Mouse (Mus musculus) intestine, postnatal 0 days (tissue): ENCODE results near the gene Foxl1. TPM values are rescaled to one million over a fixed set of nuclear protein-coding genes. Genes with fewer than 3 reads are reported as not detected.

Experiments used
- ATAC-seq: fragments of 200-750 bp; cut with Nextera tagmentation; 2 replicates; pipeline ENCODE4 v1.8.0; 2017; ENCODE audit warnings: mild to moderate bottlenecking, moderate TSS enrichment, moderate library complexity
- H3K27ac ChIP-seq: fragments of 300-500 bp; sonication (generic); 2 replicates; pipeline ENCODE4 v1.5.1; 2014; ENCODE audit warnings: mild to moderate bottlenecking, low read depth, low read length, moderate library complexity
- H3K27me3 ChIP-seq: fragments of 300-500 bp; sonication (generic); replicated peaks from 2 replicates; pipeline ENCODE4 v1.6.1; 2014; ENCODE audit warnings: low read length, mixed read lengths; ENCODE audit not compliant: control insufficient read depth, insufficient read depth
- H3K36me3 ChIP-seq: fragments of 300-500 bp; sonication (generic); 2 replicates; pipeline ENCODE4 v1.6.1; 2014; ENCODE audit warnings: mild to moderate bottlenecking, moderate library complexity; ENCODE audit not compliant: control insufficient read depth, insufficient read depth
- H3K4me1 ChIP-seq: fragments of 300-500 bp; sonication (generic); replicated peaks from 2 replicates; pipeline ENCODE4 v1.6.1; 2014; ENCODE audit warnings: antibody characterized with exemption, low read length, mixed read lengths; ENCODE audit not compliant: control insufficient read depth, insufficient read depth
- H3K4me2 ChIP-seq: fragments of 300-500 bp; sonication (generic); replicated peaks from 2 replicates; pipeline ENCODE4 v1.6.1; 2014; ENCODE audit warnings: low read depth, mild to moderate bottlenecking, moderate library complexity
- H3K4me3 ChIP-seq: fragments of 300-500 bp; sonication (generic); 2 replicates; pipeline ENCODE4 v1.5.1; 2014; ENCODE audit warnings: low read depth, low read length
- H3K9ac ChIP-seq: fragments of 300-500 bp; sonication (generic); 2 replicates; pipeline ENCODE4 v1.6.1; 2014; ENCODE audit warnings: mild to moderate bottlenecking, low read depth, low read length
- H3K9me3 ChIP-seq: fragments of 300-500 bp; sonication (generic); 2 replicates; pipeline ENCODE4 v1.6.1; 2016; ENCODE audit warnings: mixed run types; ENCODE audit not compliant: control insufficient read depth
- CTCF ChIP-seq: sonication (generic); IDR thresholded peaks from 2 replicates; pipeline ENCODE4 v1.5.1; 2016; ENCODE audit warnings: low read depth, mild to moderate bottlenecking, control low read depth, antibody characterized with exemption, moderate library complexity
- WGBS: fragments of 180-500 bp; shearing (Covaris S2); extraction: QIAGEN DNeasy Blood & Tissue Kit; methylation state at CpG from one replicate; pipeline ENCODE4 v1.1.7; 2014; 5-methylcytosine and 5-hydroxymethylcytosine counted together
- polyA plus RNA-seq: library from polyadenylated mRNA; unstranded; fragments of >200 nt; fragmentation: Nextera tagmentation; extraction: Ambion mirVana; gene quantifications from 2 replicates; pipeline ENCODE4 v1.2.1, GENCODE M21; 2015

The Foxl1 gene
- polyA plus RNA-seq, 1 experiment from 2014 or later = 2.8 TPM

DNA sequence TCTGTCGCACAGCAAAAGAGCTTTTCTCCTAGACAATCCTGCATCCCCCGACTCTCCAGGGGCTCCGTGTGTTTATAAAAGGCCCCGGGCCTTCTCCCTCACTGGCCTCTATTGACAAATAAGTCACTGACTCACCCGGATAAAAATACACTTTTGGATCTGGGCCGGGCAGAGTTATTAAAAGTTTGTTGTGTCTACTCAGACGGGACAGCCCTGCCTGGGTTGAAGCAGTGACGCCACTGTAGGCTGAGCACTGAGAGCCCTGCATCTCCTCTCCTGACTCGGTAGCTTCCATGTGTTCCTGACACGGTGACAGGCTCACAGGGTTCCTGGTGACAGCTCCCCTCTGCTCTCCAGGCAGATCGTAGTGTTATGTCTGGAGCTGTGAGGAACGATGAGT is 24.7 kb downstream of the Foxl1 start:
- 48% methylated on average over 12 of the region's 12 CpGs for WGBS
- ATAC-seq = no peak
- no peaks in the 10 kb centered on the region for H3K36me3 ChIP-seq
- H3K27me3 ChIP-seq = no peaks in the 10 kb centered on the region
- no peaks in the 10 kb centered on the region for H3K4me1 ChIP-seq
- no peak for TF ChIP-seq CTCF
- no peak overlapping the region for H3K9ac ChIP-seq
- H3K9me3 ChIP-seq = no peaks in the 10 kb centered on the region
- H3K27ac ChIP-seq = no peak overlapping the region
- no peak overlapping the region for H3K4me3 ChIP-seq
- H3K4me2 ChIP-seq = no peak overlapping the region

DNA sequence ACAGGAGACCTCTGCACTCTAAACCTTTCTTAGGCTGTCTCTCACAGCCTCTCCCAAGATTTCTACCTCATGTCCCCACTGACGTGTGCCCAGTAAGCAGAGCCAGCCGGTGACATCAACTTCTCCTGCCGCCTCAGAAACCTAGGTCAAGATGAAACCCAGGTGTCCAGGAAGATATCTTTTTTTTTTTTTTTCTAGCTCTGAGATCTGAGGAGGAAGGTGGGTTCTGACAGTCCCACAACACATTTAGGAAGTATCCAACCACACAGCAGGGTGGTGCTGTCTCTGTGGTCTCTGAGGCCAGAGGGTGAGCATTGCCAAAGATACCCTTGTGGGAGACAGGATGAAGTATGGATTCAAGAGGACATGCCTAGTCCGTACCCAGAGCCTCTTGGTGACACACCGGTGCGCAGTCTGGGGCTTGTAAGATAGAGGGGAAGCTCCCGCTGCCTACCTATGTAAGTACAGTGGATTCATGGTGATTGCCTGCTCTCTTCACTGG is 29.3 kb downstream of the Foxl1 start:
- 86% methylated on average over 7 of the region's 7 CpGs for WGBS
- H3K4me3 ChIP-seq = no peak overlapping the region
- no peaks in the 10 kb centered on the region for H3K36me3 ChIP-seq
- H3K4me1 ChIP-seq = no peaks in the 10 kb centered on the region
- H3K27ac ChIP-seq = no peak overlapping the region
- no peak for ATAC-seq
- no peak for TF ChIP-seq CTCF
- no peaks in the 10 kb centered on the region for H3K27me3 ChIP-seq
- H3K4me2 ChIP-seq = no peak overlapping the region
- no peak overlapping the region for H3K9ac ChIP-seq
- no peaks in the 10 kb centered on the region for H3K9me3 ChIP-seq

DNA sequence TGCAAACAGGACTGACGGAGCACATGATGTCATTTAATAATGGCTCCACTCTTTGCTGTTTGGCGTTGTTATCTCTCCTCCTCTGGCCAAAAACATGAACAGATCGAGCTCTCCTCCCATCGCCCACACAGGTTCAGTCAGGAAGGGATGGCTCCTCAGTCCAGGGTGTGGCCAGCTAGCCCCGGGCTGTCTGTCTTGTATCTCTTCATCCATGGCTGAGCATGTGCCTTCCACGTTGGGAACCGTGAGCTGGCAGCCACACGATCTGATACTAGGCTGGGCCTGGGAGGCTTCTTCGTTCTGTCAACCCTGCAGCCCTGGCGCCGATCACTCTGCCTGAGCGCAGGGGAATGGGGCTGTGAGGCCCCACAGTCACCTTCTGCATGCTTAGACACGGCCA is 31.1 kb downstream of the Foxl1 start:
- no peak overlapping the region for H3K4me2 ChIP-seq
- no peaks in the 10 kb centered on the region for H3K4me1 ChIP-seq
- no peak for TF ChIP-seq CTCF
- H3K9me3 ChIP-seq = no peaks in the 10 kb centered on the region
- no peaks in the 10 kb centered on the region for H3K27me3 ChIP-seq
- H3K36me3 ChIP-seq = no peaks in the 10 kb centered on the region
- no peak for ATAC-seq
- WGBS = 65% methylated on average over 13 of the region's 13 CpGs
- no peak overlapping the region for H3K4me3 ChIP-seq
- H3K27ac ChIP-seq = no peak overlapping the region
- no peak overlapping the region for H3K9ac ChIP-seq

DNA sequence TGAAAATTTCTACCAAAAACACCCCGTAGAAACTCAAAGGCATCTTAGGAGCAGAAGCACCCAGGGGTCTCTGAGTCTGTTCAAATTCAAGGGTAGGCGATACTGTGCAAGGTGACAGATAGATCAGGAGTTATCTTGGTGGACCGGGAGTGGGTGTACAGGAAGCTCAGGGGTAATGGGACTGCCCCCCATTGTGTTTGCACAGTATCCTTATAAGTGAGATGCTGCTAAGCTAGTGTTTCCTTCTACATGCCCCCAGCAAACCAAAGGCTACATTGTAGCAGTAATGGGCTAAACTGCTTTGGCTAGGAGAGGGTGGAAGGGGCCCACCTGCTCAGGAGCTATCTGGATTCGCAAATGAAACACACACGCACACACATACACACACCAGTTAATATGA is 33.7 kb downstream of the Foxl1 start:
- Histone ChIP-seq H3K4me1 (no peaks in the 10 kb centered on the region), H3K27ac (no peak overlapping the region), H3K36me3 (no peaks in the 10 kb centered on the region), H3K4me2 (no peak overlapping the region), H3K4me3 (no peak overlapping the region), H3K27me3 (no peaks in the 10 kb centered on the region), H3K9me3 (no peaks in the 10 kb centered on the region), H3K9ac (no peak overlapping the region)
- WGBS = 88% methylated on average over 5 of the region's 5 CpGs
- no peak for ATAC-seq
- no peak for TF ChIP-seq CTCF

DNA sequence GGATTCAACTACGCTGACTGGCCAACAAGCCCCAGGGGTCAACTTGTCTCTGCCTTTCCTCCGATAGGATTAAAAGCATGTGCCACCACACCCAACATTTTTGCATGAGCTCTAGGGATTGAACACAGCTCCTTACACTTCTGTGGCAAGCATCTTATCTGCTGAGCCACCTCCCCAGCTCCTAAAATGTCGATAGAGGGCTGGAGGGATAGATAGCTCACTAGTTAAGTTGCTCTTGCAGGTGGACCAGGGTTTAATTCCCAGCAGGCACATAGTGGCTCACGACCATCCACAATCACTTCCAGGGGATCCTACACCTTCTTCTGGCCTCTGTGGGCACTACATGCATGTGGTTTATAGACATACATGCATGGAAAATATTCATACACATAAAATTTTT is 34.7 kb downstream of the Foxl1 start:
- H3K27ac ChIP-seq = no peak overlapping the region
- H3K4me1 ChIP-seq = no peaks in the 10 kb centered on the region
- no peak overlapping the region for H3K4me2 ChIP-seq
- 59% methylated on average over 4 of the region's 4 CpGs for WGBS
- no peak overlapping the region for H3K9ac ChIP-seq
- no peaks in the 10 kb centered on the region for H3K36me3 ChIP-seq
- no peak overlapping the region for H3K4me3 ChIP-seq
- H3K9me3 ChIP-seq = no peaks in the 10 kb centered on the region
- ATAC-seq = no peak
- H3K27me3 ChIP-seq = no peaks in the 10 kb centered on the region
- TF ChIP-seq CTCF = no peak

DNA sequence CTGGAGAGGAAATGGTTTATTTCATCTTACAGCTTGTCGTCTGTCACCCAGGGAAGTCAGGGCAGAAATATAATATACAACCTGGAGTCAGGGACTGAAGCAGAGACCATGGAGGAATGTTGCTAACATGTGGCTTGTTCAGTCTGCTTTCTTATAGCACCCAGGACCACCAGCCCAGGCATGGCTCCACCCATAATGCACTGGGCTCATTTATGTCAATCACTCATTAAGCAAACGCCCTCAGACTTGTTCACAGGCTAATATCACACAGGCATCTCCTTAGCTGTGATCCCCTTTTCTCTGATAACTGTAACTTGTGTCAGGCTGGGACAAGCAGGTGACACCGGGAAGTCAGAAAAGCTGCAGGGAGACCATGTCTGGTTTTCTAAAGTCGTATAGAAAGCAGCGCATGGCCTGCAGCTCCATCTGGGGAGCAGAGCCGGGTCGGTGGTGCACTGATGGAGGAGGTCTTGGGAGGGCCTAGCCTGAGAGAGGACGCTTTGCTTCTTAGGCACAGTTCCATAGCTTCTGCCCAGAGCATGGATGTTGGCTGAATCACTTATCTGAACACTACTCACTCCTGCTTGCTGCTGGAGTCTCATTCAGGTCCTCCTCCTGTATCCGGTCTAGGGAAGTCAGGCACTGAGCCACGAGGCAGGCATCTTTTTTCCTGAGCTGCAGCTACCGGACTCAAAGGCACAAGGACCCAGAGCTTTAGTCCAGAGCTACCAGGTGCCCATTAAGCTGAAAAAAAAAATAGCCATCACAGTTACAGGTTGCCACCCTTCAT is 35.4 kb downstream of the Foxl1 start:
- no peaks in the 10 kb centered on the region for H3K9me3 ChIP-seq
- H3K4me3 ChIP-seq = no peak overlapping the region
- H3K36me3 ChIP-seq = no peaks in the 10 kb centered on the region
- no peak for TF ChIP-seq CTCF
- ATAC-seq = no peak
- no peaks in the 10 kb centered on the region for H3K27me3 ChIP-seq
- 74% methylated on average over 11 of the region's 11 CpGs for WGBS
- no peak overlapping the region for H3K27ac ChIP-seq
- H3K9ac ChIP-seq = no peak overlapping the region
- no peak overlapping the region for H3K4me2 ChIP-seq
- H3K4me1 ChIP-seq = no peaks in the 10 kb centered on the region
